Mouse (Mus musculus): ENCODE measurements around the gene Shisal2a. TPM values are rescaled to one million over a fixed set of nuclear protein-coding genes. Genes with fewer than 3 reads are reported as not detected.
A peak's percentile ranks its signal among the peaks of the same experiment; 100 is the strongest.
"Not testable (repeated sequence)": the region's sequence is repeated elsewhere in the genome, so short reads cannot be mapped to it uniquely, and the experiment has no call there.

Gene Shisal2a
- total RNA-seq, 2 experiments from 2014 or later = not detected

DNA sequence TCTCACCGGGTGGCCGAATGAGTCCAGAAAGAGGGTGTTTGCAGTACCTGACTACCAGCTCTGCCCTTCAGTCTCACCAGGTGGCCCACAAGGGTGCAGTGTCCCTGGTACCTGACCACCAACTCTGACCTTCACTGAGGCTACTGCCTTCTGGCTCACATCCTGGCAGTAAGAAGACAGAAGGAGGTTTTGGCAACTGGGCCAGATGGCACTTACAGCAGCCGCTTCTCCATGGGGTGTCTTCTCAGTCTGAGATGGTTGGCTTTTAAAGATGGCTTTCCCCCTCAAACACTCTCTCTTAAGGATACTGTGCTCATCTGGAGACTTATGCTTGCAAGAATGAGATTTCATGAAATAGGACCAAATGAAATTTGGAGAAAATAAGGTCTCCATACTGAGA is 3.7 kb downstream of the Shisal2a start:
- no peak for DNase-seq (ENCODE audit: low spot score in 2 of 2)

DNA sequence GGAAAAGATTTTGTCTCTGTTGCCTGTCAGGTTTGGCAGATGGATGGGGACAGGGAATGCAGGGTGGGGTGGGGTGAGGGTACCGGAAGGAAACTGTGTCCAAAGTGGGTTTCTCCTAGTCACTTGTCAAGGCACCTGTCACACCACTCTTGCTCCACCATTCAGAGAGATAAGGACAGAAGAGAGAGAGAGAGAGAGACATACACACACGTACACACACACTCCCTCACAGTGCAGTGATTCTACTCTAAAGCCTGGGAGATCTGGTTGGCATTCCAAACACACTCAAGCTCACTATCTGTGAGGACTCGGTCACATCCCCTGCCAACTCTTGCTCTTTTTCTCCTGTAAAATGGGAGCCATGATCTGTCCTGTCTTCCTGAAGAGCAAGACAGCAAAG is 11.0 kb downstream of the Shisal2a start:
- no peak for DNase-seq (ENCODE audit: low spot score in 2 of 2)

DNA sequence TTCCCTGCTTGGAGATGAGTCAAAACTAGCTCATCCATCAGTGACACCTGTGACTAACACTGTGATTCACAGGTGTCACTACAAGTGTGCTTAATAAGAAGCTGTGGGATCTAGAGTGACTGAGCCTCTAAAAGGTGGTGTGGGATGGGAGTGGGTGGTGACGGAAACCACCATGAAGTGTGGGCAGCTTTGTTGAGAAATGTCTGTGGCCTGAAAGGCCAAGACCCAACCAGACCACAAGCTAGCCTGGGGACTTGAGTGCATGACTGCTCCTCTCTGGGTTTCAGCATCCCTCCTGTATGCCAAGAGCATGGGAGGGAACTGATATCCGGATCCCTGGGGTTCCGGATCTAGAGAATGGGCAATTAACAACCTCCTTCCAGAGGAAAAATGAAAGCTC is 11.7 kb downstream of the Shisal2a start:
- DNase-seq (ENCODE audit: low spot score in 2 of 2) = no peak

DNA sequence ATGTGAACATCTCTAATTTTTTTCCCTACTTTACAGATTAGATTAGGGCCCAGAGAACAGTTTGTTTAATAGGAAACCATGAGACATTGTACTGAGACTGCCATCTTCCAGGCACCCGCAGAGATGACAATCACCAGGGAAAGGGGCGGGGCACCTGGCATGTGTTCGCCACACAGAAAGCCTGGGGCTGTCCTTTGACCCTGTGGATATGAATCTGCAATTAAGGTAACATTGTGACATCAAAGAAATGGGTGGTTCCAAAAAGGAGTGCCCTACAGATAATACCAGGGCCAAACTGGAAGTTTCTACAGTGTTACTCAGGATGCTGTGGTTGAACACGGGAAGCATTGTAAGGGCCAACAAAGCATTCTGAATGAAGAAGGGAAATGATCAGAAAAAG is 12.7 kb downstream of the Shisal2a start:
- no peak for DNase-seq (ENCODE audit: low spot score in 2 of 2)

DNA sequence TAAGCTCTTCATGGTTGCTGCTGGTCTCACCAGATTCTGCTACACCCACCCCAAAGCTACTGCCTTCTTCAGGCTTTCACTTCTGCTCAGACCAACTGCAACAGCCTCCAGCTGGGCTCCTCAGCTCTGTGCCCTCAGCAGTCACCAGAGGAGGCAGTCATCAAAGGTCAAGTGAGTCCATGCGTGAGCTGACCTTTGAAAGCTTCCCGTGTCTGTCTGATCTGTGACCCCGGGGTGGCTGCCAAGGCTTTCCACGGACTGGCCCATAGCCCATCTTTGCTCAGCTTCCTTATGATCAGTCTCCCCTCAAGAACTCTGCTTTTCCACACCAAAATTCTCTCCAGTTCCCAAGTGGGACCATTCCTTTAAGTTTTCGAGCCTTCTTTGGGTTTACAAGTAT is 13.9 kb downstream of the Shisal2a start:
- no peak for DNase-seq (ENCODE audit: low spot score in 2 of 2)

DNA sequence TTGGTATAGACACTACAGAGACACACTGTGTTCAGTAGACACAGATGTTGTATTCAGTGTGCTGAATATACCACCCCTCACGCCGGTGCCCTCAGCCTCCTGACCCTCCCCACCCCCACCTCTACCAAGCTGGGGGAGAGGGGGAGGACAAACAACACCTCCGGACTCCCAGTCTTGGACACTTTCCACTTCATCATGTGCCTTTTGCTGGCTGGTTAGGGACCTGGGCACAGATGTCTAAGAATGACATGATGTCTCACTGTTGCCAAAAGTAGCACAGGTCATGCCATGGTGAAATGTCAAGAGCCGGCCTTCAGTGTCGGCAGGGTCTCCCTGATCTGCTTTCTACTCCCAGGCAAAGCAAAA is 19.1 kb downstream of the Shisal2a start:
- no peak for DNase-seq (ENCODE audit: low spot score in 2 of 2)

DNA sequence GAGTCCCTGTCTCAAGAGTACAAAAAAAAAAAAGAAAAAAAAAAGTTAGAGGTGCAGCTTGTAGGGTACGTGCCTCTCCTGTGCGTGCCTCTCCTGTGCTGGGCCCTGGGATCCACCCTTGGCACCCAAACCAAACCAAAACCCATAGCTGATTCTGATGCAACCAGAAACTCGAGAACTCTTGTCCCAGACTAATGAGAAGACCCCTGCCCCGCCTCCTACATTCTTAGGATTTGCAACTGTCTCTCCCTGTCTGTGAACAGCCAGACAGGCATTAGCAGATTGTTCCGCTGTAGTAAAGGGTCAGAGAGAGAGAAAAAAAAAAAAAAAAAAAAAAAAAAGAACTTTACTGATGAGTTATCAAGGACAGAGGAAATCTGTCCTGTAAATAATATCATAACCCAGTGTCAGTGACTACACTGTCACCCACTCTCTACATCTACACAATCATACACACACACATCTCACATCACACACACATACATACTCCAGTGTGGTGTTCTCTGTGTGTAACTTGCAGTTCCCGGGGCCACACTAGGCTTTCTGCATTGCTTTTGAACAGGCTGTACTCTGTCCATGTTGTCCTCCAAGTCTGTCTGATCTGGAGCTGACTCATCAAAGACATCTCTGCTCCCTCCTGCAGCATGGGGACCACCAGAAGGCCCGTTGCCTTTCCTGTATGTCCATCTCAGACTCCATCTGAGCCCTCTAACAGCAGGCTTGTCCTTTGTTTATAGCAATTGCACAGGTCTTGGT is 19.6 kb downstream of the Shisal2a start:
- DNase-seq (ENCODE audit: low spot score in 2 of 2) = no peak

DNA sequence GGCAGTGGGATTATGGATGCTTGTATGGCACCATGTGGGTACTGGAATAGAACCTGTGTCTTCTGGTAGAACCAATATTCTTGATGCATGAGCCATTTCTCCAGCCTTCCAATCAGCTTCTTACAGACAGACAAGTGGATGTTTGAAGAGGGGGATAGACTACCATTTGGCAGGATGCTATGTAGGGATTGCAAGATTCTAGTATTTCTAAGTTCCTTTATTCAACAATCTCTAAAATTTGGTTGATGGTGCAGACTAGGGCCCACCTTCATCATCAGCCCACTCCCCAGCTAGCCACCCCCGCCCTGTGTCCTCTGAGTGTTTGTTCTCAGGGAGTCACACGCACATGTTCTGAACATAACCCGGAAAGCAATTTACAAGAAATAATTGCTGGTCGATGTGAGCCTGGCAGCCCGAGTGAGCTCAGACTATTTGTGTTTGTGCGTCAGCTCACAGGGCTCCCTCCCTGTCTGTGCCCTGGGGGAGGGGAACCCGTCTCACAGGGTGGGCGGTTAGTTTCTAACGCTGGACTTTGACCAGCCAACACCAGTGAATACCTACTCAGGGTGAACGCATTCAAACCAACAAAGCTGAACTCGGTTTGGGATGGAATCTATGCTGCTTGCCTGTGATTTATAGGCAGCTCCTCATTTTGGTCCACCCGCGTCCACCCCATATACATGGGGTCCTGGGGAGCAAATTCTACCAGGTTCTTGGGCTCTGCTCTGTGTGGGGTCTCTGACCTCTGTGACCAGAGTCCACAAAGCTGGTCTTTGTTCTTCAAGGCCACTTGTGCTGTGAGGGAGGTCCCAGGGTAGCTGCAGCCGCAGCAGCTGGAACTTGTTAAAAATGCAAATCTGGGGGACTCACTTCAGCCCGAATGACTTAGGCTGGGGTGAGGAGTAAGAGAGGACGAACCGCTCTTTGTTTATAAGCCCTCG is 20.6 kb downstream of the Shisal2a start:
- no peak for DNase-seq (ENCODE audit: low spot score in 2 of 2)

DNA sequence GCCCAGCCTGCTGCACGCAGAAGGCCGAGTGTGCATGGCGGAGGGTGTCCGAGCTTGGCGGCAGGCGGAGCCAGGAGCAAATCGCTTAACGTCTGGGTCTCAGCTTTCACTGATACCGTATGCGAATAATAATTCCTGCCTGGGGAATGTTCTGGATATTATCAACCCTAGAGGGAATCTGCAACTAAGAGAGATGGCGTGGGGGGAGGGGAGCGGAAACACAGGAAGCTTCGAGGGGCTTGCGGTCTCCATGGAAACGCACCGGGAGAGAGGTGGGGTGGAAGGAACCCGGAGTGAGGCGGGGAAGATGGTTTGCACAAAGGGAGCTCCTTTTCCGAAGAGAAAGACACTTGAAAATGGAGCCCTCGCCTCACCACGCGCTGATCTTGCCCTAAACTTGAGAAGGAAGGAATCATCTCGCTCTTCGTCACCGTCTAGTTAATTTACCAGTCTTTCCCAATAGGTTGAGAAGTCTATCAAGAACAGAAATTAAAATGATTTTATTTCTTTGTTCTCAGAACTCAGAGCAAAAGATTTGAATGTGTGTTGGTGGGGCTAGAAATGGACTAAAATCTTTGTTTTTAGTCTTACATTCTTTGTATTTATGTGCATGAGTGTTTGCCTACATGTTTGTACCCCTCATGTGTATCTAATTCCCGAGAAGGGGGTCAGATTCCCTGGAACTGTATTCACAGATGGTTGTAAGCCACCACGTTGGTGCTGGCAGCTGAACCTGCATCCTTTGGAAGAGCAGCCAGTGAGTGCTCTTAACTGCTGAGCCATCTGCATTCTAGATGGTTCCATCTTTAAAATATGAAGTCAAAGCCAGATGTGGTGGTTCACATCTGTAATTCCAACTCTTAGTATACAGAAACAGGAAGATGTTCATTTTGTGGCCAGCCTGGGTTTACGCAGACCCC is 22.8 kb downstream of the Shisal2a start:
- peak; percentile 37 to 51 for DNase-seq (ENCODE audit: low spot score in 2 of 2)

DNA sequence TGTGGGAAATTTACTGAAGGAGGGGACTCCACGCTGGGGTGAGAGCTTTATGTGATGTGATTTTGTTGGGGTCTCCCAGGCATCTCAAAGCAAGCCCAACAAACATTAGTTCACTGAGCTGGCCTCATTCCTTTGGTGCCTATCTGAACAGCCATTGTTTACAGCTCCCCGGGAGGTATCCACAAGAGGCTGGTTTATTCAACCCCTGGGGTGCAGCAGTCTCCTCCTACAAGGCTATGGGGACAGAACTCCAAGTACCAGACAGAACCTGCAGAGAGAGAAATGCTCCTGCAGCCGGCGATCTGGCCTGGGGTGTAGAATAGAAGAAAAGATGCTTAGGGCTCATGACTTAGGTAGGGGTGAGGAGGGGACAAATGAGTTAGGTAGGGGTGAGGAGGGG is 24.7 kb downstream of the Shisal2a start:
- no peak for DNase-seq (ENCODE audit: low spot score in 2 of 2)

DNA sequence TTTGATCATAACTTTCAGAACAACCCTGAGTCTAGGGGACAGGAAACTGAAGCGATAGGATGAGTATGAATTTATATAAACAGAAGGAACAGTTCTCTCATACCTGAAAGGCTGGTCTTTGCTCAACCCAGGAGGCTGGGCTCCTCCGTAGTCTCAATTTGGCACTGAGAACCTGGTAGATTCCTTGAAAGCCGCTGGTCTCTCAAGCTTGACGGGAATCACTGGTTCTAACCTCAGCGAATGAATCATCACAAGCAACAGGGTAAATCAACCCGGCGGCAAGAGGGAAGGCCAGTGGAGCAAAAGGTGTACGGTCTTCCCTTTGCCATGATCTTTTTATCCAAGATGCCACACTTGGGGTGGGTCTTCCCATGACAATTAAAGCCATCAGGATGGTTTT is 25.7 kb downstream of the Shisal2a start:
- no peak for DNase-seq (ENCODE audit: low spot score in 2 of 2)

DNA sequence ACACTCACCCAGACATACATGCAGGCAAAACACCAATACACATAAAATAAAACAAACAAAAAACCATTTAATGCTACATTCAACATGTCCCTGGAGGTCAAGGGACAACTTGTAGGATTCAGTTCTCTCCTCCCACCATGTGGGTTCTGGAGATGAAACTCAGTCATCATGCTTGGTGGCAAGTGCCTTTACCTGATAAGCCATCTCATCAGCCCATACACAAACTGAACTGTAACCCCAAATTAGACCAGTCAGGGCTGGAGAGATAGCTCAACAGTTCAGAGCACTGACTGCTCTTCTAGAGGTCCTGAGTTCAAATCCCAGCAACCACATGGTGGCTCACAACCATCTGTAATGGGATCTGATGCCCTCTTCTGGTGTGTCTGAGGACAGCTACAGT is 29.6 kb downstream of the Shisal2a start:
- not testable (repeated sequence) for DNase-seq (ENCODE audit: low spot score in 2 of 2)

DNA sequence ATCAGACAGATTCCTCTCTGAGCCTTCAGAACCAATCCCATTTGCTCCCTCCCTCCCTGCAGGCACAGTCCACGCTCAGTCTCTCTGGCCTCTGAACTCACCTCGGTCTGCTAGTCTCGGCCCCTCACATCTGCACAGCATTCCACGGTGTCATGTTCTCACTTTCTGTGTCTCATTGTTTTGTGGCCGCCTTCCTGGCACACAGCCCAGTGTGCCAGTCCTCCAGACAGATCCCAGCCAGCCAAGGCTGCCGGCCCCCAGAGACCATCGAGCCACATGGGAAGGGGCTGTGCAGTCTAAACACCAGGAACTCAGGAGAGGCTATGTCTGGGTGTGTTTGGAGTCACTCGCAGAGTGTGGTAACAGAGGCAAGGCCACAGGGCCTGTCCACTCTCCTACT is 32.3 kb downstream of the Shisal2a start:
- DNase-seq (ENCODE audit: low spot score in 2 of 2) = no peak

DNA sequence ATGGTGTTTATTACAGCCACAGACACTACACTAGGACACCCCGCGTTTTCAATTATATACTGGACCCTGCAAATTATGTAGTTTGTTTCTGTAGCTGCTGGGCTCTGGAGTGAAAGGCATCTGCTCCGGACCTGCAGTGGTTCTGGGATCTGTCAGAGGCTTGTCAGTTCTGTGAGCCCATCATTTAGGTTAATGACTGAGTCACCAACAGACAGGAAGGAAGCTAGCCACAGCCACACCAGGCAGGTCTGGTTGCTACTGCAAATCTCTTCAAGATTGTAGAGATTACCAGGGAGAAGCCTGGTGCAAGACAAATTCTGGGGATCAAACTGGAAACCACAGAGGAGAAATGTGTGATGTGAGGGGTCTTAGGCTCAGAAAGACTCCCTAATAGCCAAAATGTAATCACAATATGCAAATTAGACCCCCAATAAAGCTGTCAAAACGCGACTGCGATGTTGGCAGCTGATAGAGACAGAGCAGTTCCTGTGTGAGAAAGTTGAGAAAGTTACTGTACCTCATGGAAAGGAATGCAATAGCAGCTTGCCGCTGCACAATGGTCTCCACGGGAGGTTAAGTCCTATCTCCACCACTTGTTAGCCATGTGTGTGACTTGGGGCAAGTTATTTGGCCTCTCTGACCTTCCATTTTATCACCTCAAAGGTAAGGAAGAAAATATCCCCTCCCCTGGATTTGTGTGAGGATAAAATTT is 33.2 kb downstream of the Shisal2a start:
- DNase-seq (ENCODE audit: low spot score in 2 of 2) = no peak

DNA sequence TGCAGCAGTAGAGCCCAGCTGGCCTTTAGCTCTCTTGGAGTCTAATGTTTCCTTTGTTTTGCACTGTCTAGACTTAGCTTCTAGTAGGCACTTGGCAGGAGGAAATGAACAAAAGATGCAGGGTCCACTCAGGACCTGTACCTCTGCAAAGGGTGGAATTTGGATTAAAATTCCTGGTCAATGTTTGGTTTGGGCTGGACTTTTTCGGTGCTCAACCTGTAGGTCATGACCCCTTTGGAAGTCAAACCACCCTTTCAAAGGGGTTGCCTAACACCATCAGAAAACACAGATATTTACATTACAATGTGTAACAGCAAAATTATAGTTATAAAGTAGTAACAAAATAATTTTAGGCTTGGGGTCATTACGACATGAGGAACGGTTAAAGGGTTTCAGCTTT is 34.1 kb downstream of the Shisal2a start:
- DNase-seq (ENCODE audit: low spot score in 2 of 2) = no peak

DNA sequence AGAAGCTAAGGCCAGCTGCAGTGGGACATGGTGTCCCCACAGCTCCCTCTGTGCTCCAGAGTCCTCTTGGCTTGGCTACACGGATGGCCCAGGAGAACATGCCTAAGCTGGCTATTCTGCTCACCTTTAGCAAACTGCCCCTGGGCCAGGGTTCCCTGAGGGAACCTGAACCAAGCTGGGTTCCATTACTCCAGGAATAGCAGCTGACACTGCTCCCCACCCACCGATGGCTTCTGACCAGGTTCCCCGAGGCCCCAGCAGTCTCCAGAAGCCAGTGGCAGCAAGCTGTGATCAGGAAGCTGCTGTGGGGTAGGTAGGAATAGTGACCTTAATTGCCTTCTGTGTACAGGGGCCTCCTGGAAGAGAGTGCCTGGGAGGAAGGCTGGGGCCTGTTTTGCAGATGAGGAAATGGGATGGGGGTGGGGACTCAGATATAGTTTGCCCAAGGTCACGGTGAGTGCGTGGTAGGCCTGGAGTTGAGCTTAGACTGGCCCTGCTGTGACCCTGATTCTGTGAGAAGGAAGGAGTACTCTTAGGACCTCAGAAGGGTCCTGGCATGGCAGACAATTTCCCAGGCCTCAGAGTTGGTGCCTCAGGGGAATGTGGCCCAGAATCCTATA is 34.8 kb downstream of the Shisal2a start:
- no peak for DNase-seq (ENCODE audit: low spot score in 2 of 2)

DNA sequence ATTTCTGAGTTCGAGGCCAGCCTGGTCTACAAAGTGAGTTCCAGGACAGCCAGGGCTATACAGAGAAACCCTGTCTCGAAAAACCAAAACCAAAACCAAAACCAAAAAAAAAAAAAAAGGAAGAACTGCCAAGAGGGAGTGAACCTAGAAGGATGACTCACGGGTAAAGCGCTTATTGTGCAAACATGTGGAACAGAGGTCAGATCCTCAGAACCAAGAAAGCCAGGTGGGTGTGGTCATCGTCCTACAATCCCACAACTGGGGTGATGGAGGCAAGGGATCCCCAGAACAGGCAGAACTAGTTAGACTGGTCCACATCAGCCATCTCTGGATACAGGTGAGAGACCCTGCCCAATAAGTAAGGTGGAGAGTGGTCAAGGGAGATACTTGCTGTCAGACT is 36.0 kb downstream of the Shisal2a start:
- DNase-seq (ENCODE audit: low spot score in 2 of 2) = no peak

DNA sequence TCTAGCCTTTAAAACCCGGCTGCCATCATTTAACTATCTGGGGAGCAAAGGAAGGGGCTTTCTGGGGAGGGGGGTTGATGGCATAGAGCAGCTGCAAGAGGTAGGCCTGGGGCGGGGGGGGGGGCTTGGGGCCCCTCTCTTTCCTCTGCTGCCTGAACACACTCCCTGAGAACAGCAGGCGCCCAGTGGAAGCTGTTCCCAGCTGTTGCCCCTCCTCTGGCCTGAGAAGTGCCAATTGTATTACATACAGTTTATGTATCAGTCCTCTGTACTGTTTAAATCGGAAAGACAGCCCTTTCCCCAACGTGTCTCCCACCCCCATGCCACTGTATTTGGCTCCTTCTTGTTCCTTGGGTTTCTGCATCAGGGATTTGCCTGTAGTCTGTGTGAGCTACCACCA is 37.3 kb downstream of the Shisal2a start:
- no peak for DNase-seq (ENCODE audit: low spot score in 2 of 2)

DNA sequence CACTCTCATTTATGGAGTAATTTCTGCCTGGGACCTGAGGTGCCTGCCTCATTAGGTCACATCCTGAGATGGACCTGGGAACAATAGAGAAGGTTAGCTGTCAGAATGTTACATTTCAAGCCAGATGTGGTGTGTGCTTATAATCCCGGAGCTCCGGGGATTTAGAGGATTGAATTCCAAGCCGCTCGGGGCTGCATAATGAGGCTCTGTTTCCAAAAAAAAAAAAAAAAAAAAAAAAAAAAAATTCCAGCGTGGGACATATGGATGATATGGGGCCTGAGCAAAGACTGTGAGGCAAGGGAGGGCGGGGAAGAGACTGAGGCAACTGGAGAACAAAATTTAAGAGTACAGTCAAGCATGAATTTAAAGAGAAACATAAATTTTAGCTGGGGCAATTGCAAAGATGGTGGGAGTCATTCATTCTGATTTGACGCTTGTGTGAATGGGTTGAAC is 38.5 kb downstream of the Shisal2a start:
- DNase-seq (ENCODE audit: low spot score in 2 of 2) = no peak

DNA sequence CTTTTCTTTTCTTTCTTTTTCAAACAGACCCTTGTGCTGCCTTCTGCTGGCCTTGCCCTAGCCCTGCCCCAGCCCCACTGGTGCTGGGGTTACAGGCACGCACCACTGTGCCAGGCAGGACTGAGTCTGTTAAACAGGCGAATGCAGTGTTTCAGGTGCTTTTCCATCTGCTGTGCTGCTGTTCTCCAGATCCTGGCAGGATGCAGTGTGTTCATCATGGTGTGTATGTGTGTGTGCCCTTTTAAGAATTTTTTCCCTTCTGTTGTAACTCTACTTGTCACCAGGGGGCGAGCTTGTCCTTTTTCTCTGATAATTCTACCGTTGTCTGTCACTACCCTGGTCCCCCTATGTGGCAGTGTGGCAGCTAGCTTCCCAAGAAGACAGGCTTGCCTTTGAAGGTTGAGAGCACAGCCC is 43.9 kb downstream of the Shisal2a start:
- DNase-seq (ENCODE audit: low spot score in 2 of 2) = peak; percentile 29 to 79

Measured in layer of hippocampus, adult 18-20 months (tissue).